Mouse (Mus musculus): Measurements from ENCODE around the gene Snx18.

DNA sequence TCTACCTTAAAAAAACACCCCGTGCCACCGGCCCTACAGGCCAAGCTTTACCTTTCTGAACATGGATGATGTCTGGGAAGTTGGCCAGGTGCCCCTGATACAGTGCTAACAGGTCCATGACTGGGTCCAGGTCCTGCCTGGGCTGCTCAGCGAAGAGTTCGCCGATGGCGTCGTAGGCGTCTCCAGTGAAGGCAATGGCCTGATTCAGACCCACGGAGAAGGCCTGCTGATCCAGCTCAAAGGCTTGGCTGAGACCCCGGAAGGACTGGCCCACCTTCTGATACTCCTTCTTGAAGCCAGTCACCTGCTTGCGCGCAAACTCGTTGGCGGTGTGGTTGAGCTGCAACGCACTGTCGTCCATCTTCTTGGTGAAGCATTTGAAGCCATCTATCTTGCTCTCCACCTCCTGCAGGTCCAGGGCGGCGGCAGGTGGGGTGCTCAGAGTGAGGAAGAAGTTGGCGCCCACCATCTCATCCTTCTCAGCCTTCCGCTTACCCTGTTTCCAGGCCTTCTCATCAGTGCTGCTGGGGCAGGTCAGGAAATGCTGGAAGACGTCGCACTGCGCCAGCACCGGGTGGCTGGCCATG is 1.5 kb downstream of the Snx18 start:
- TF ChIP-seq GATA1 (IDR thresholded peaks at IDR 0.05; ENCODE audit: low read length) = no peak
- no peak for TF ChIP-seq TAL1 (IDR thresholded peaks at IDR 0.05; ENCODE audit: low read length)

All from erythroblast, embryonic 14.5 days (primary cell).